Mouse (Mus musculus) C2C12 (cell line): ENCODE results near the gene Mcf2l. TPM values are rescaled to one million over a fixed set of nuclear protein-coding genes. Genes with fewer than 3 reads are reported as not detected.

ENCODE experiments used
- H3K27me3 ChIP-seq: one replicate; pipeline ENCODE4 v1.6.1; 2011; ENCODE audit not compliant: control insufficient read depth, insufficient read depth, insufficient read length
- H3K36me3 ChIP-seq: one replicate; pipeline ENCODE4 v1.6.1; 2011; ENCODE audit not compliant: control insufficient read depth, insufficient read depth
- H3K4me3 ChIP-seq: one replicate; pipeline ENCODE4 v1.5.1; 2011; ENCODE audit warnings: mild to moderate bottlenecking, control low read depth; ENCODE audit not compliant: poor library complexity, insufficient read depth, severe bottlenecking
- H3K79me2 ChIP-seq: one replicate; pipeline ENCODE4 v1.6.1; 2011; ENCODE audit not compliant: control insufficient read depth, insufficient read depth
- H3K79me3 ChIP-seq: one replicate; pipeline ENCODE4 v1.6.1; 2011; ENCODE audit warnings: low read depth, control low read depth
- H3ac ChIP-seq: one replicate; pipeline ENCODE3; 2011; ENCODE audit warnings: low read depth; ENCODE audit not compliant: control insufficient read depth, insufficient read length
- CEBPB ChIP-seq: IDR thresholded peaks from one replicate; pipeline ENCODE4 v1.6.1; 2011; ENCODE audit warnings: low read depth, mild to moderate bottlenecking, control low read depth, moderate library complexity
- CTCF ChIP-seq: IDR thresholded peaks from one replicate; pipeline ENCODE4 v1.5.1; 2011; ENCODE audit not compliant: control insufficient read depth, insufficient read depth, insufficient read length
- FOSL1 ChIP-seq: IDR thresholded peaks from one replicate; pipeline ENCODE4 v1.8.0; 2011; ENCODE audit warnings: mild to moderate bottlenecking, low read length; ENCODE audit not compliant: poor library complexity, insufficient read depth, severe bottlenecking
- MAX ChIP-seq: IDR thresholded peaks from one replicate; pipeline ENCODE4 v1.6.1; 2011; ENCODE audit warnings: mild to moderate bottlenecking, control low read depth
- MYOD1 ChIP-seq: IDR thresholded peaks from one replicate; pipeline ENCODE4 v1.6.1; 2011; ENCODE audit warnings: low read depth; ENCODE audit not compliant: control insufficient read depth, insufficient read length
- MYOG ChIP-seq: IDR thresholded peaks from one replicate; pipeline ENCODE4 v1.6.1; 2011; ENCODE audit not compliant: control insufficient read depth, insufficient read length; ENCODE audit errors: extremely low read depth
- USF1 ChIP-seq: IDR thresholded peaks from one replicate; pipeline ENCODE4 v1.6.1; 2011; ENCODE audit warnings: low read depth, mild to moderate bottlenecking, control low read depth, moderate library complexity
- polyA plus RNA-seq: library from polyadenylated mRNA; unstranded; fragments of >200 nt; fragmentation: generic; extraction: Trizol; gene quantifications from one replicate; pipeline ENCODE4 v1.2.1, GENCODE M21; 2012; ENCODE audit warnings: missing spikeins

Mcf2l gene
- polyA plus RNA-seq, 1 experiment, result 1.5 TPM

DNA sequence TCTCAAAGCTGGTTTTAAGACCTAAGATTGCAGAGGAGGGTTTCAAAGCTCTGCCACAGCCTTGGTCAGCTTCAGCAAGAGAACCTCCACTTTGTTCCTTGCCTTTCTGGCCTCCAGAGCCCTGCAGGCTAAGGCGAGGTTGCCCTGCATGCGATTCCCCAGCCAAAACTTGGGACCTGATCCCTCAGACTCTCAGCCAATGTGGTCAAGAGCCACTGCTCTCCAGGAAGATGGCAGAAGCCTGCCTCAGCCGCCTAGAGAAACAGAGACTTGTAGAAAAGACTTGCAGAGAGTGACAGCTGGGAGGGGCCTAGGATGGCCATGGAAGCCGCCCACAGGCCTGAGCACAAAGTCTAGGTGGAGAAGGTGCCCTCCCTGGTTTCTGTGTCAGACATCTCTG is 1.4 kb downstream of the Mcf2l start:
- Histone ChIP-seq H3K27me3 (peaks cover 73% of the 10 kb centered on the region), H3K79me3 (no peaks in the 10 kb centered on the region), H3K4me3 (no peak overlapping the region), H3ac (no peak overlapping the region), H3K36me3 (no peaks in the 10 kb centered on the region), H3K79me2 (no peaks in the 10 kb centered on the region)
- TF ChIP-seq CTCF (no peak), FOSL1 (no peak), CEBPB (no peak), MYOD1 (no peak), USF1 (no peak), MYOG (no peak), MAX (no peak)

DNA sequence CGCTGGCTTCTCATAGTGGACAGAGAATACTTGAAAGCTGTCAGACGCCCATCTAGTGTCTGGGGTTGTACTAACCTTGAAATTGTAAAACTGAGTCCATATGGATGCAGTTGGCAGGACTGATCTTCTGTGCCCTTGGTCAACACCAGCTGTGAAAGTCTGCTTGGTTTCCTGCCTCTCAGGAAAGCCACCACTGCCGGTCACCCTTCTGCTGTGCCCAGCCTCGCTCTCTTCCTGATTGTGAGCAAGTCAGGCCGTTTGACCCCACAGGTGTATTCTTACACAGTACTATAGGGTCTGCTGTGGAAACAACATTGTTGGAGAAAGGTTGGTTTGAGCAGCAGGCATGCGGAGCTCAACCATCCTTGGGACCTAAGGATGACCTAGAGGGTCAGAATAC is 3.5 kb downstream of the Mcf2l start:
- H3K27me3 ChIP-seq, result peaks cover 79% of the 10 kb centered on the region
- H3K36me3 ChIP-seq, result no peaks in the 10 kb centered on the region
- no peaks in the 10 kb centered on the region for H3K79me2 ChIP-seq
- H3K79me3 ChIP-seq, result no peaks in the 10 kb centered on the region
- H3ac ChIP-seq, result no peak overlapping the region
- no peak overlapping the region for H3K4me3 ChIP-seq
- no peak for TF ChIP-seq MAX
- no peak for TF ChIP-seq CEBPB
- TF ChIP-seq FOSL1, result no peak
- TF ChIP-seq MYOD1, result no peak
- TF ChIP-seq MYOG, result no peak
- TF ChIP-seq USF1, result no peak
- no peak for TF ChIP-seq CTCF

GRCm38 (mm10) chr8:12880163-12880562 is 6.6 kb downstream of the Mcf2l start:
- H3K79me3 ChIP-seq, result no peaks in the 10 kb centered on the region
- no peak for TF ChIP-seq FOSL1
- no peaks in the 10 kb centered on the region for H3K36me3 ChIP-seq
- peaks cover 58% of the 10 kb centered on the region for H3K27me3 ChIP-seq
- no peak overlapping the region for H3ac ChIP-seq
- no peak overlapping the region for H3K4me3 ChIP-seq
- no peaks in the 10 kb centered on the region for H3K79me2 ChIP-seq

- no peaks in the 10 kb centered on the region for H3K79me2 ChIP-seq
- no peak overlapping the region for H3K4me3 ChIP-seq
- no peaks in the 10 kb centered on the region for H3K79me3 ChIP-seq
- H3ac ChIP-seq, result no peak overlapping the region
- TF ChIP-seq USF1 (no peak), CEBPB (no peak), CTCF (no peak), FOSL1 (no peak), MYOG (no peak), MYOD1 (no peak), MAX (no peak)
- H3K36me3 ChIP-seq, result no peaks in the 10 kb centered on the region
- H3K27me3 ChIP-seq, result peaks cover 60% of the 10 kb centered on the region
Observed at GRCm38 (mm10) chr8:12883051-12884004, 9.7 kb downstream of the Mcf2l start.

GRCm38 (mm10) chr8:12887772-12888435 is 14.3 kb downstream of the Mcf2l start:
- no peaks in the 10 kb centered on the region for H3K79me3 ChIP-seq
- no peaks in the 10 kb centered on the region for H3K36me3 ChIP-seq
- peaks cover 72% of the 10 kb centered on the region for H3K27me3 ChIP-seq
- H3K4me3 ChIP-seq, result no peak overlapping the region
- no peak for TF ChIP-seq MYOG
- no peak for TF ChIP-seq CEBPB
- no peak for TF ChIP-seq FOSL1
- TF ChIP-seq MAX, result no peak
- no peak for TF ChIP-seq CTCF
- no peak for TF ChIP-seq USF1
- no peak for TF ChIP-seq MYOD1
- no peak overlapping the region for H3ac ChIP-seq
- no peaks in the 10 kb centered on the region for H3K79me2 ChIP-seq
